Mouse (Mus musculus) gastrocnemius, postnatal 36 days (tissue): ENCODE measurements around the gene Plch2. TPM values are rescaled to one million over a fixed set of nuclear protein-coding genes. Genes with fewer than 3 reads are reported as not detected.
A peak's percentile ranks its signal among the peaks of the same experiment; 100 is the strongest.
"Not testable (repeated sequence)": the region's sequence is repeated elsewhere in the genome, so short reads cannot be mapped to it uniquely, and the experiment has no call there.

Experiments
- DNase-seq, 2 experiments: peaks; one replicate each; pipeline ENCODE4 v3.0.0; 2022
- intact Hi-C: fragments of 180-260 bp; cut with DNase I; formaldehyde crosslinking; loops from one replicate; pipeline ENCODE4 v1.15.1; 2025
- long read RNA-seq, 2 experiments: library from polyadenylated mRNA; stranded (forward); transcript quantifications; one replicate each; pipeline ENCODE4 v2.0.0; 2021
- total RNA-seq, 2 experiments: library from RNA; stranded (reverse); gene quantifications; 2 replicates each; pipeline ENCODE4 v1.2.3; 2021

The Plch2 gene
- total RNA-seq = under 1 TPM; 0.26 to 0.47 TPM
- long read RNA-seq, experiment 1 = 0 reads
- long read RNA-seq, experiment 2 = 0 reads

DNA sequence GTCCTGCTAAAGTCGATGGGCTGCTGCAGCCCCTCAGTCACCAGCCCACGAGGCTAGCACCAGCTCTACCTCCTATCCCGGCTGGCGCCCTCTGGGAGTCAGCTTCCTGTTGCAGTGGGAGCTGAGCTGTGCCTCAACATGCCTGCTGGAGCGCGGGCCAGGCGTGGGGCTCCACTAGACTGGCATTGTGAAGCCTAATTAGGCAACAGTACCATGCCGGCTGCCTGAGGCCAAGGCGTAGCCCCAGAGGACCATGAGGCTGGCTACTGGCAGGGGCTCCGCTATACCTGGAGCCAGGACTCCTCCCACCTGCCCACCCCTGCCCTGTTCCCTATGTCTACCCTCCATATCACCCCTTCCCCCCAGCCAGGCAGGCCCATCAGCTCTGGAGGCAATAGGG, at the start of gene Plch2:
Gene Plch2 (minus strand): TSS at position 61 of the 400 bp plus-strand sequence.
- no peak for DNase-seq
- intact Hi-C loops = no loop called here

DNA sequence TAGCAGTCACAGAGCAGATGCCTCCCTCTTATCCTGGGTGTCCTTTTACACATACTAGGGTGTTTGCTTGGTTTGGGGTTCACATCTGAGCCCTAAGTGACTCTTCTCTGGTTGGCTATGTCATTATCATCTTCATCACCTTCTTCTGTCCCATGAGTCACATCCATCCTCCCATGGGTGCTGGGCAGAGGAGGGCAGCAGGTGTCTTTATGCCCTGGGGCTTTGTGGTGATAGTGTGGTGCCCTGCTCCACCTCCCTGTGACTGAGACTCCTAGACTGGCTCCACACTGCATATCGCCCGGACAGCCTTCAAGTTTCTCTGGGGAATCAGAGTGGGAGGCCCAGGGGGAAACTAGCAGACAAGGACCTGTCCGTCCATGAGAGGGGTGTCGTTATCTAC, 42.0 kb upstream of the Plch2 start:
- intact Hi-C loops = no loop called here
- no peak for DNase-seq

DNA sequence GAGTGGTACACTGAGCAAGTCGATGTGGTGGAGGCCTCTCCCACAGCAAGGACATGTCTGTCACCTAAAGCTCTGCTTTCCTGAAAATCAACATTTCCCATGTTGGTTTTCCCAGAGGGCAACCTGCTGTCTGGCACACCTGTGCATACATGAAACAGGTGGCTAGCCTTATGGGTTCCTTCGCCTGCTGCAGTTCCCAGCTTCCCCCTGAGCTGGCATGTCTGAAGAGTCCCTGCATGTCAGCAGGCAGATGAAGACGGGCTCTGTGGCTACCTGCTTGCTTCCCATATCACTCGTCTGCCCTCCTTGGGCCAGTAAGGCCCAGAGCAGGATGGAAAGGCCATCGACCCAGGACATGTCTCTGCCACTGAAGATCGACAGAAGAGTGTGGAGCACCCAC, 40.9 kb upstream of the Plch2 start:
- DNase-seq = no peak
- intact Hi-C loops = no loop called here

DNA sequence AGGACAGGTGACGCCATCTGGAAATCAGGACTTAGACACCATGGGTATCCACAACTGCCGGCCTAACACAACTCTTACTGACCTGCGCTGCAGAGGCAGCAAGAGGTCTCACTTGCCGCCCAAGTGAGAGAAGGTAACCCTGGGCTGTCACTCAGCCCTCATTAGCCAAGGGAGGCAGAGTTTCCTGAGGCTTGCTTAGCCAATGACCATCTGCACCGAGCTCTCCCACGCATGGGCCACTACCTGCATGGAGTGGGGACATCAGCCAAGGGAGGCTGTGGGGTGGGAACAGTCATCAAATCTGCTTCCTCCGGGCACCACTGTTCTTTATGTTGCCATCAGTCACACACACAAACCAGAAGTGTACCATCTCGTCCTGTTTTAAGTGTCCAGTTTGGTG, 39.4 kb upstream of the Plch2 start:
- intact Hi-C loops = loop anchor here (1.0 to 2.0 kb wide), 2 partner anchors 153 to 213 kb away; partner anchors contain the start of gene Faap20
- DNase-seq = no peak

DNA sequence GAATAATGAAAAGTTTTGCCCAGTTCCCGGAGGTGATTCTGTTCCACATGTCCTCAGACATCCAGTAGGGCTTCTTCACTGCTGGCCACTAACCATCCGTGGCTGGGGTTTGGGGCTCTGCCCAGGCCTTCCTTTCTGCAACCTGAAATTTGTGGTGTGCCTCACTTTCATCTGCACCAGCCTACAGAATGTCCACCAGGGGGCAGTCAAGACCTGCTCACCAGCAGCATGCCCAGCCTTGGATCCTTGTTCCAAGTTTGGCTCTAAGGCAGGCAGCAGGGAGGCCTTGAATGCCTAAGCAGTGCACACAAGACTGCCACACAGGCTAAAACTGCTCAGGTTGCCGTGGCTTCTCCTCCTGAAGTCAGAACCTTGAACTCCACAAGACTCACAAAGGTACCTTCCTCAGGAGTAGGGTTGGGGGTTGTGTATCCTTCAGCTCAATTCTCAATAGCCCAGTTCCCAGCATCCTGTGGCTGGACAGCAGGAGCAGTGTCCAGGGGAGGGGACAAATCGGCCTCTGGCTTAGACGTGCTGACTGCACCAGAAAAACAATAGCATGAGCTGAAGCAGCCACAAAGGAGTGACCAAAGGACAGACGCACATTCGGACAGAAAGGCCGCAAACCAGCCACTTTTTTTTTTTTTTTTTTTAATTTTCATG, 38.8 kb upstream of the Plch2 start:
- intact Hi-C loops = loop anchor here (1.0 to 2.0 kb wide), 2 partner anchors 154 to 213 kb away; partner anchors contain the start of gene Faap20
- DNase-seq = peak; percentile 80

DNA sequence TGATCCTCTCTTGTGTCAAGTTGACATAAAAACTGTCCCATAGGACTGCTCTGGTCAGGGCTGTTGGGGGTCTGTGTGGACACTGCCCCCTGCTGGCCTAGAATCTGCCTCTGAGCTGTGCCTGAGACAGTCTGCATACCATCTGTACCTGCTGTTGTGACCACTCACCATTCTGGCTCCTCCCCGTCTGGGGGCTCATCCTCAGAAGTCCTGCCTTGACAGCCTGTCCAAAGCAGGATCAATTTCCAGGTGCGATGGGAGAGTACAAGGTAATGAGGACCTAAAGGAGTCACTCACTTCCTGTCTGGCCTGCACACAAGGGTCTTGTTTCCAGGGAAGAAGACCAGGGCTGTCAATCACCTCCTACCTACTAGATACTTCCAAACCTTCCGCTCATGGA, 38.0 kb upstream of the Plch2 start:
- no peak for DNase-seq
- intact Hi-C loops = loop anchor here (2.0 kb wide), 1 partner anchor 214 kb away; no protein-coding TSS in a partner anchor

DNA sequence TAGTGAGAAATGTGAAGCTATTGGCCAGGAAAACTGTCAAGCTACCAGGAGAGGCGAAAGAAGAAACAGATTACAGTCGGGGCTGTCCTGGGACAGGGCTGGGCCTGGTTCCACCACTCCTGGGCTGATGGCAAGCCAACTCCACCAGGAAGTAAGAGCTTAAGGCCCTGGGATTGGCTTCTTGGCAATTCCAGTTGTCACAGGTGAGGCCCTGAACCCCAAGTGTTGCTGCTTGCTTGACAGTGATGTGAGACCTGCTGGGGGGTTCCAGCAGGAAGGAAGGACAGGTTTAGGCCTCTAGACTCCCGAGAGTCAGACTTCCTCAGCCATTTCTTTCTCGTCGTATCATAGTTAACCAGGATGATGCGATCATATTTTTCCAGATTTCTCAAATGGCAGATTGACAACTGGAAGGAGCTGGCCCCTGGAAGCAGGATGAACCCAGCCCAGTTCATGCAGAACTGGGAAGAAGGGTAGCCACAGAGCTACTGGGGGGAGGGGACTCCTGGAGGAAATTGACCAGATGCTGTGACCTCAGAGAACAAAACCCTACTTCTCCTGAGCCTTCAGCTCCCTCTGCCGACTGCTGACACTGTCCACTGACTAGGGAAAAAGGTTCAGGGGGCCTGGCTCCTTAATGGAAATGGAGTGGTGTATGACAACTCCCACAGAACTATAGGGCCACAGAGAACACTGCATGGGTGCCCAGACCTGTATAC, 37.0 kb upstream of the Plch2 start:
- no peak for DNase-seq
- intact Hi-C loops = loop anchor here (2.0 kb wide), 1 partner anchor 215 kb away; no protein-coding TSS in a partner anchor

DNA sequence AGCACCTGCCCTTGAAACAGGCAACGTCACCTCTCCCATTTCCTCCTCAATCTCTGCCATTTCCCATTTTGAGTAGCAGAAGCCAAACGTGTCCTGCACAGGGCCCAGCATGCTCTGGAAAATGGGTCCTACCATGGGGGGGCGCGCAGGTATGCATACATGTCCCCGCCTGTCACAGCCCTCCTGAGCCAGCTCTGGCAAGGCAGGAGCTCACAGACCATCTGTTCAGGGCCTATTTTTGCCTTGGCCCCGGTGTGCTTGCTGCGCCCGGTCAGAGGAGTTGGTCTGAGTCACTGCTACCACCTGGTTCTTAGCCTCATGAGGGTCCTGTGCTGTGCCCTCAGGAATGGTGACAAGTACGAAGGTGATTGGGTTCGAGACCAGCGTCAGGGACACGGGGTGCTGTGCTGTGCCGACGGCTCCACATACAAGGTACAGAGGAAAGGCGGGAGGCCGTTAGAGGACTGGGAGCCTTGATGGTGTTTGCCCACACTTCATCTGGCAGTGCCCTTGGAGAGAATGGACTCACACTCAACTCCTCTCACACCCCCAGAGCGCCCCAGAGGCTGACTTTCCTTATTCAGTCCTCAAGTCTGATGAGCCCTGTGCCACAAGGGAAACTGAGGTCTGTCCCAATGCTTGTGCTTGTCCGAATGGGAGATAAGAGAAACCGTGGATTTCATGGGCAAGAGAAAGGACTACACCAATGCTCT, 36.3 kb upstream of the Plch2 start:
- intact Hi-C loops = no loop called here
- no peak for DNase-seq

DNA sequence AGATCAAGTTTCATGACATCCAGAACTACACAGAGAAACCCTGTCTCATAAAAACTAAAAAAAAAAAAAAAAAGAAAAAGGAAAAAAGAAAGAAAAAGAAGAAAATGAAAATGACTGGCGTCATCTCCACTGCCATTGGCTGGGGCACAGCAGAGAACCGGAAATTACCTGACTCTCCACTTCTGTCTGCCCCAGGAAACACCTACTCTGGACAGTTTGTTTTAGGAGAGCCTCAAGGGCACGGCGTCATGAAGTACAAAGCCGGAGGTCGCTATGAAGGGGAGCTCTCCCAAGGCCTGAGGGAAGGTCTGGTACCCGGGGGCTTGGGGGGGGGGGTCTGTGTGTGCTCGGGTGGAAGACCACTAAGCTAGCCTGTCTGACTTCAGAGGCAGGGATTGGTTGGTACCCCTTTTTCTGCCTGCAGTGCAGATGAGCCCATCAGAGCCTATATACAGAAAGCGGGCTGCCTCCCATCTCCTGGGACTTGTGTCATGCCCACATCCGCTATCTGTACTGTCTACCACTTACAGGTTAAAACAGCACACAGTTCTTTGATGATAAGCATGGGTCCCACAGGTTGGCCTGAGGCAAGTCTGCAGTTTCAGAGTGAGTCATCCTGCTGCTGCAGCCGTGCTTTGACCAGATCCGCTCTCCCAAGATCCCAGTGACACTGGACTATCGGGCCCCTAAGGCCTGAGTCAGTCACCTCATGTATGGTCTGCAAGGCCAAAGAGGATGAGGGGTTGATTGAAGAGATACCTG, 34.3 kb upstream of the Plch2 start:
- intact Hi-C loops = no loop called here
- no peak for DNase-seq

DNA sequence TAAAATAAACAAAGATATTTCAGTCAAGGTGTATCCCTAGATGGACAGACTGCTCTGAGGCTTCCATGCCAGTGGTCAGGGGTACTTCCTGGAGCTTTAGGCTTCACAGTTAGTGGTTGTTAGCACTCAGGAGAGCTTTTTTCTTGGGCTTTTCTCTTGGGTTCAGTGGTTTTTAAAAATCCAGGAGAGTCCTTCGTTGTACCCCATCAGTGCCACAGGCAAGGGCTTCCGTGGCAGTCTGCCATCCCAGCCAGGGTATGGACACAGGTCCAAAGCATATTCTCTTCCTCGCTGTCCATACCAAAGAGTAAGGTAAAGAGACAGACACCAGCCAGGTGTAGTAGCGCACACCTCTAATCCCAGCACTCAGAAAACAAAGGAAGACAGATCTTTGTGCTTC, 33.6 kb upstream of the Plch2 start:
- no peak for DNase-seq
- intact Hi-C loops = no loop called here

DNA sequence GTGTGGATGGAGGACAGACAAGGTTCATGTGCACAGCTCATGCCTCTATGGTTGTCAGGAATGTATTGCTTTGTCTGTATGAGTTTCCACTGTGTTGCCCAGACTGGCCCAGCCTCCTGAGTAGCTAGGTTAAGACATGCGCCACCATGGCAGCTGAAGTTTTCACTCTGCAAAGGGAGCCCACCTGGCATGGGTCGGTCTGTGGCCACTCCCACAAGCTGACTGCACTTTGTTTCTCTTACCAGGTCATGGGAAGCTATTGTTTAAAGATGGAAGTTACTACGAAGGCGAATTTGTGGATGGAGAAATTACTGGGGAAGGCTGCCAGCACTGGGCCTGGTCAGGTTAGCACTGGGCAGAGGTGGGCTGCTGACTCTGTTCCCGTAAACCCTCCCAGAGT, 32.7 kb upstream of the Plch2 start:
- intact Hi-C loops = no loop called here
- no peak for DNase-seq

DNA sequence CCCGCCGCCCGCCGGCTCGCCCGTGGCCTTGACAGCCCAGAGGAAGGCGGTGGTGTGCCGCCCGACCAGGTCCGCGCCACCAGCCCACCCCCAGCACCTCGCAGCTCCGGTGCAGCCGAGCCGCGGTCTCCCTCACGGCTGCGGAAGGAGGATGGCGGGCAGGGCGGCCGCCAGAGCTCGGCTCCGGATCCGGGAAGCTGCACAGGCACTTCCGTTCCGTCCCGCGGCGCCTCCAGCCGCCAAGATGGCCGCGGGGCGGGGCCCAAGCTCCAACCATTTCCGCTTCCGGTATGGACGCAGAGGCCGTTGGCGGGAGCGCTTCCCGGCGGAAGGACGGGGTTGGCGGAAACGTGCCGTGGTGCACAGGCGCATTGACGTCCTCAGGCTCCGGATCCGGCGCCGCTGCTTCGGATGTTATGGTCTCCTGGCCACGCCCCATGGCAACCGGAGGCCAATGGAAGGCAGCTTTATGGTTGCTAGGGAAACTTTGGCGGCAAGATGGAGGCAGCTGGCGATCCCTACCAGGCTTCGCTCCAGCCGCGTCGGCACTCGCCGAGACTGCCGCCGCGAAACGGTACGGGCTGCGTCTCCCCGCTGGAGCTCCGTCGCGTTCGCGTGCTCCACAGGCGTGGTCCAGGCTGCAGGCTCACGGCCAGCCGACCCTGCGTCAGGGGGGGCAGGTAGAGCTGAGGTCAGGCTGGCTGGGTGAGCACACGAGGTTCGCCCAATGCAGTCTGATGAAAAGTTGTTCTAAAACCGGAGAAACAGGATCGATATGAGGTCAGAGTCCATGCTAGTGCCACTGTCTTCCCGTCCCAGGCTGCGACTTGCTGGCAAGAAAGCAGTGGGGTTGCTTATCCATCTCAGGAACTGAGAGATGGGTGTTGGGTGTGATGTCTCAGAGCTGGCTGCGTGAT, 29.8 kb upstream of the Plch2 start, which contains the start of the genes Rer1 and Morn1:
Gene Rer1 (minus strand): TSS at position 275 of the 917 bp plus-strand sequence.
Gene Morn1 (plus strand): TSS at position 470 of the 917 bp plus-strand sequence.
- peak; percentile 99 to 100 for DNase-seq
- intact Hi-C loops = no loop called here

DNA sequence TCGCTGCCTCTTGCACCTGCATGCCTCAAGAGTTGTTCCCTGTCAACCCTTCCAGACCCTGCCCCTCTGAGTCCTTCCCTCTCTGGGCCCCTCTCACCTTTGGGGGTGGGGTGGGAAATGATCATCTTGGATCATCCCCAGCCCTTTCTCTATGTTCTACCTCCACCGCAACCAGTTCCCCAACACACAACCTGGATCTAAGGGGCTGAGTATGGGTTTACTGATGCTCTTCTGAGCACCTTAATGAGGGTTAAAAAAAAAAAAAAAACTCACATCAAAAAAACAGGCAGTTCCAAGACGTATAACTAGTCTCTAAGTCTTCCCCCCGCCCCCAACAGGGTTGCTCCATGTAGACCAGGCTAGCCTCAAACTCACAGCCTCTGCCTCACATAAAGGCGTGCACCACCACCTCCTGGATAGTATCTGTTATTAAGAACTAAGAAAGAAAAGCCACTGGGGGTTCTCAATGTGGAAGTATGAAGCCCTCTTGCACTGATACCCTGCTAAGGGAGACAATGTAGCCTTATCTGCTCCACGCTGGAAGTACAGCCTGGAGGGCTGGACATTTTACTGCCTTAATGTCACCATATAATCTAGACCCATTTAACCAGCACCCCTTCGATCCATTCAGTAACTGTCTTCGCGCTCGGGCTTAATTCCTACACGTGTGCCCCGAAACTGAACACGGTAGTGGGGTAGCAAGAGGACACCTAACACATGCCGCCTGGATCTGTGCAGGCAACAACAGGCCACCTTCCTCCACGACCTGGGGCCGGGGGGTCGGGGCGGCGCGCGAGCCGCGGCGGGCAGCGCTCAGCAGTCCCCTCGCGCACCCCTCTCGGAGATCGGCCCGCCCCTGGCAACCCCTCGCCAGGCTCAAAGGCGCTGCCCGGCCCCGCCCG, 28.9 kb upstream of the Plch2 start:
- intact Hi-C loops = no loop called here
- no peak for DNase-seq

DNA sequence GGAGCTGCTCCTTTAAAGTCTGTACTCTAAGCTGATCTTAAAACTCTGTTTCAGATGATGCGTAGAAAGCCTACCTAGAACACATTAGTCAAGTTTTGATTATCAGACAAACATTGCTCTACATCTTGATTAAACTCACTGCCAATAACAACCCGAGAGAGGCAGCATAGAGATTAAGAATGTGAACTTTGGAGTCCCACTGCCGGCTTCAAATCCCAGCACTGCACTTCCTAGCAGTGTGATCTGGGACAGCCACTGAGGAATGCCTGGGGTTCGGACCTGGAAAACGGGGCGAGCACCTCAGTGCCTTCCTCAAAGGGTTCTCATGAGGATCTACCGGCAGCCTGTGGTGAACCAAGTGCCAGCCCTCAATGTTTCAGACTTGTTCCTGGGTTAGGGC, 27.8 kb upstream of the Plch2 start:
- intact Hi-C loops = no loop called here
- no peak for DNase-seq

DNA sequence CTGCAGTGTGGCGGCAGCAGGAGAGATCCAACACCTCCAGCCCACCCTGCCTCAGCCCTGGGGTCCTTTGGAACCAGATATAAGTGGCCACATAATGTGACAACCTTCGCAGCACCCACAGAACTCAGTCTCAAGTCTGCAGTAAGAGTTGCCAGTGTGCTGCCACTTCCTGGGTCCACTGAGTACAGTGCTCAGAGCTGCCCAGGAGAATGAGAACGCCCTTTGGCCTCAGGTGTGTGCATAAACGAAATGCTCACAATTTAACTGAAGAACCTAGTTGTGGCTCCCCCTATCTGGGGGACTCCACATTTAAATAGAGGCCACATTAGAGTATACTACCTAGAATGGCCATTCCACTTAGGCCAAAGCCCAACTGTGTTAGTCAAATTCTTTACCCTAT, 27.0 kb upstream of the Plch2 start:
- DNase-seq = no peak
- intact Hi-C loops = no loop called here

DNA sequence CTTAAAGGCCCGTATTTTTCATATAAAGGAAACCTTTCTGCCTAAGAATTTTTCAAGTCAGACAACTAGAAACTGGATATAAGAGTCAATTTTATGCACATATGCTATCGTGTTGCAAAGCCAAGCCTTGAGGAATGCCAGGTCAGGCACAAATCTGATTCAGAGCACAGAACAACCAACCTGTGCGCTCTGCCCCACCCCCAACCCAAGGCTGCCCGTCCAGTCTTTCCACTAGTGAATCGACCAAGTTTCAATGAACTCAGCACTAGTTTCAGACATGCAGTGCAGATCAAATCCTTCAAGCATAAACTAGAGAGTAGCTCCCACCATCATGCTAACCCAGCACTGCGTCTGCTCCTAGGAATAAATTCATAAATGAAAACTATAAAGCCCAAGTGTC, 23.1 kb upstream of the Plch2 start:
- DNase-seq = no peak
- intact Hi-C loops = no loop called here

DNA sequence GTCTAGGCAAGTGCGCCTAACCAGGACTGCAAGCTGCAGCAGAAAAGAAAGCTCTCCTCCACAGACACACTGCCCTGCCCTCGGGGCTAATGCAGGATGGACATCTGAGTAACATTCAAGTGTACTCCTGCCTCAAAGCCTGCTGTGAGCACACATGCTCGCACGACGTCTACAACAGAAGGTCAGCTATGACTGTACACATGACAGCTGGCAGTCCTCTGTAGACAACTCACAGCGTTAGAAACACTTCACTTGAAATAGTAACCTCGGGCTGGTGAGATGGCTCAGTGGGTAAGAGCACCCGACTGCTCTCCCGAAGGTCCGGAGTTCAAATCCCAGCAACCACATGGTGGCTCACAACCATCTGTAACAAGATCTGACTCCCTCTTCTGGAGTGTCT, 22.2 kb upstream of the Plch2 start:
- intact Hi-C loops, DNase-seq: not testable (repeated sequence)

DNA sequence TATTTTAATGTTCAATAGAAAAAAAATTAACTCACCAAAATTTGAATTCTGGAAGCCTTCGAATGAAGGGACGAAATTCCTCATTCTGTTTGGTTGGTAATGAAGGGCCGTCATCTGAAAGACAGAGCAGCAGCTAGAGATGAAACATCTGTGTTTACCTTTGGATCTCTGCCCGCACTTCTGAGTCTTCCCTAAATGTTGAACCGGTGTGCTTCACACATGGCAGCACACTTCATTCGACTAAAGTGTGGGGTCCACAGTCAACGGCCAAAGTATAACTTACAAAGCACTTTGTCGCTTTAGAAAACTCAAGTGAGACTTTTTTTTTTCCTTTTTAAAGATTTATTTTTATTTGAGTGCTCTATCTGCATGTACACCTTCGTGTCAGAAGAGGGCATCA, 20.1 kb upstream of the Plch2 start:
- intact Hi-C loops = no loop called here
- no peak for DNase-seq
